17 mouse cellular contexts compared by ENCODE assay signal in the genomic region with DNA sequence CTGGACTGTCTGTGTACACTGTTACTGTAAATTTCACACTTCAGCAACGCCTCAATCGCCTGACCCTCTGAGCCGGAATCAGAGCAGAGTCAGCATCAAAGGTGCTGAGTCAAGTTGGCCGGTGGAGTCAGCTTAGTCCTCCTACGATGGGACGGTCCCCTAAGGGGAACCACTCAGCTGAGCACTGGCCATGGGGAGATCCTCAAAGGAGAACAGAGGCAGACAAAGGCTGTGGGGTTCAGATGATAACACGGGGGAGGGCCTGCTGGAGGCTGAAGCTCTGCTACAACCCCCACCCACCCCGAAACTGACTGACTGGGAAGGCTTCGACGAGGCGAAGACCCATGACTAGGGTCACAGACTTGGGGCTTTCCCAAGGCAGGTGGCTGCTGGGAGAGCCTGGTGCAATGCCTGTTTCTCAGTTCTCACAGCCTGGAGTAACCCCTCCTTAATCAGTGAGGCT. TPM values are rescaled to one million over a fixed set of nuclear protein-coding genes. Genes with fewer than 3 reads are reported as not detected.
DNase-seq lines count a peak whose midpoint lies in the region; ATAC-seq lines count a peak whose summit lies in the region.
"Had no signal": no experiment of that assay in that cellular context is flagged by ENCODE, and none has a peak within 500 bp of the region (broad histone marks: within the 10 kb centered on the region; RNA-seq: fewer than 3 reads in every experiment).

No protein-coding gene starts in this region.

- H3K27me3 ChIP-seq in hindbrain, embryonic 10.5 days (ENCODE audit: insufficient read depth, poor library complexity, severe bottlenecking): peaks cover 38% of the 10 kb centered on the region
- peaks cover 15% of the 10 kb centered on the region for H3K27me3 ChIP-seq in hindbrain, embryonic 14.5 days (ENCODE audit: control insufficient read depth, insufficient read depth, low read length)
- 0 out of 2 replicates have a peak, but pooled peaks cover 7% of the 10 kb centered on the region for H3K27me3 ChIP-seq in intestine, embryonic 15.5 days (replicated peaks)
- peaks cover 10% of the 10 kb centered on the region for H3K27me3 ChIP-seq in liver, embryonic 16.5 days (ENCODE audit: control insufficient read depth, insufficient read depth, low read depth, low read length)

- no peak overlapping the region for H3K4me3 ChIP-seq in hindbrain, embryonic 10.5 days
- no peak overlapping the region for H3K4me3 ChIP-seq in hindbrain, embryonic 14.5 days (replicated peaks; ENCODE audit: low read length)
- H3K4me3 ChIP-seq in intestine, embryonic 15.5 days (replicated peaks): no peak overlapping the region
- H3K4me3 ChIP-seq in liver, embryonic 16.5 days (ENCODE audit: low read depth, low read length): no peak overlapping the region
- H3K4me3 ChIP-seq: embryonic facial prominence, embryonic 15.5 days; heart, embryonic 15.5 days; hindbrain, embryonic 12.5 days; neural tube, embryonic 13.5 days; stomach, embryonic 15.5 days had no signal

- ATAC-seq in hindbrain, embryonic 14.5 days (ENCODE audit: low FRiP score): no peak
- ATAC-seq in intestine, embryonic 15.5 days: peak; percentile 46; the same call in 1 of the 2 replicates
- ATAC-seq in liver, embryonic 16.5 days (ENCODE audit: low read depth): peak; percentile 72
- ATAC-seq: forebrain, embryonic 14.5 days had no signal

- no peaks in the 10 kb centered on the region for H3K36me3 ChIP-seq in hindbrain, embryonic 10.5 days
- H3K36me3 ChIP-seq in hindbrain, embryonic 14.5 days (replicated peaks; ENCODE audit: control insufficient read depth, insufficient read depth): no peaks in the 10 kb centered on the region
- no peaks in the 10 kb centered on the region for H3K36me3 ChIP-seq in intestine, embryonic 15.5 days
- no peaks in the 10 kb centered on the region for H3K36me3 ChIP-seq in liver, embryonic 16.5 days (ENCODE audit: control insufficient read depth, insufficient read depth)
- H3K36me3 ChIP-seq: embryonic facial prominence, embryonic 15.5 days; heart, embryonic 15.5 days; hindbrain, embryonic 12.5 days; neural tube, embryonic 13.5 days; stomach, embryonic 15.5 days had no signal

- H3K27ac ChIP-seq in hindbrain, embryonic 10.5 days: 0 out of 2 replicates have a peak overlapping the region, but pooled peaks have one; percentile 23
- H3K27ac ChIP-seq in hindbrain, embryonic 14.5 days: no peak overlapping the region
- no peak overlapping the region for H3K27ac ChIP-seq in intestine, embryonic 15.5 days
- H3K27ac ChIP-seq in liver, embryonic 16.5 days (ENCODE audit: low read length): no peak overlapping the region
- H3K27ac ChIP-seq: embryonic facial prominence, embryonic 15.5 days; heart, embryonic 15.5 days; hindbrain, embryonic 12.5 days; neural tube, embryonic 13.5 days; stomach, embryonic 15.5 days had no signal

- H3K9me3 ChIP-seq in hindbrain, embryonic 10.5 days: no peaks in the 10 kb centered on the region
- no peaks in the 10 kb centered on the region for H3K9me3 ChIP-seq in hindbrain, embryonic 14.5 days (ENCODE audit: control insufficient read depth, low read length)
- H3K9me3 ChIP-seq in intestine, embryonic 15.5 days: no peaks in the 10 kb centered on the region
- no peaks in the 10 kb centered on the region for H3K9me3 ChIP-seq in liver, embryonic 16.5 days (replicated peaks; ENCODE audit: control insufficient read depth, low read length)
- H3K9me3 ChIP-seq: embryonic facial prominence, embryonic 15.5 days; heart, embryonic 15.5 days; hindbrain, embryonic 12.5 days; neural tube, embryonic 13.5 days; stomach, embryonic 15.5 days had no signal

- 81% methylated on average over 11 of the region's 11 CpGs for WGBS in hindbrain, embryonic 10.5 days
- 76% methylated on average over 11 of the region's 11 CpGs for WGBS in hindbrain, embryonic 14.5 days
- WGBS in intestine, embryonic 15.5 days: 68% methylated on average over 11 of the region's 11 CpGs
- WGBS in liver, embryonic 16.5 days (ENCODE audit: insufficient replicate concordance): 53% methylated on average over 11 of the region's 11 CpGs

- H3K4me1 ChIP-seq in hindbrain, embryonic 10.5 days (replicated peaks): peaks cover 5% of the 10 kb centered on the region
- H3K4me1 ChIP-seq in hindbrain, embryonic 14.5 days (replicated peaks; ENCODE audit: control insufficient read depth, insufficient read depth, low read length): peaks cover 5% of the 10 kb centered on the region
- H3K4me1 ChIP-seq in intestine, embryonic 15.5 days (replicated peaks): peaks cover 8% of the 10 kb centered on the region
- H3K4me1 ChIP-seq in liver, embryonic 16.5 days (ENCODE audit: control insufficient read depth, low read depth, low read length): no peaks in the 10 kb centered on the region

- H3K4me2 ChIP-seq in hindbrain, embryonic 14.5 days (replicated peaks): no peak overlapping the region
- H3K4me2 ChIP-seq in intestine, embryonic 15.5 days (replicated peaks): no peak overlapping the region
- no peak overlapping the region for H3K4me2 ChIP-seq in liver, embryonic 16.5 days (ENCODE audit: low read depth, low read length)
- H3K4me2 ChIP-seq: embryonic facial prominence, embryonic 15.5 days; heart, embryonic 15.5 days; hindbrain, embryonic 12.5 days; neural tube, embryonic 13.5 days; stomach, embryonic 15.5 days had no signal

- H3K9ac ChIP-seq in hindbrain, embryonic 14.5 days: no peak overlapping the region
- H3K9ac ChIP-seq in intestine, embryonic 15.5 days: no peak overlapping the region
- no peak overlapping the region for H3K9ac ChIP-seq in liver, embryonic 16.5 days (ENCODE audit: low read depth, low read length)
- H3K9ac ChIP-seq: embryonic facial prominence, embryonic 15.5 days; heart, embryonic 15.5 days; hindbrain, embryonic 12.5 days; neural tube, embryonic 13.5 days; stomach, embryonic 15.5 days had no signal

- no peak for DNase-seq in hindbrain, embryonic 10.5 days (ENCODE audit: low spot score)
- DNase-seq in hindbrain, embryonic 14.5 days (ENCODE audit: low spot score): no peak
- DNase-seq in A20 (ENCODE audit: low read depth, low spot score): peak; percentile 42
- no peak for DNase-seq in thymus, postnatal 36 days
- no peak for DNase-seq in layer of hippocampus, adult 9-10 months (ENCODE audit: low spot score)
- no peak for DNase-seq in thymus, postnatal 14 days
- DNase-seq: cerebellum, adult 18-20 months; lung, adult 18-20 months; thymus, postnatal 25 days had no signal

RNA-seq across cellular contexts. Expression of a gene that starts 5.0 kb away (rescaled TPM):
- 186 and 206 TPM in 2 replicates for polyA plus RNA-seq in hindbrain, embryonic 10.5 days (2016; fragmentation: Nextera tagmentation; extraction: Ambion mirVana)
- polyA plus RNA-seq in hindbrain, embryonic 14.5 days (2014; fragmentation: Nextera tagmentation; extraction: Ambion mirVana): 96.5 and 96.9 TPM in 2 replicates
- 166 and 167 TPM in 2 replicates for polyA plus RNA-seq in intestine, embryonic 15.5 days (2015; fragmentation: Nextera tagmentation; extraction: Ambion mirVana)
- 39.1 and 40.8 TPM in 2 replicates for polyA plus RNA-seq in liver, embryonic 16.5 days (2015; fragmentation: Nextera tagmentation; extraction: Ambion mirVana)
